ENCODE assay signal across 9 mouse cellular contexts in genomic region chr9:60119846-60120245, GRCm38 (mm10).
DNase-seq lines count a peak whose midpoint lies in the region; ATAC-seq lines count a peak whose summit lies in the region.
"Had no signal": no experiment of that assay in that cellular context is flagged by ENCODE, and none has a peak within 500 bp of the region (broad histone marks: within the 10 kb centered on the region; RNA-seq: fewer than 3 reads in every experiment).

No protein-coding gene starts in this region.

- H3K4me3 ChIP-seq in heart, embryonic 12.5 days: no peak overlapping the region
- no peak overlapping the region for H3K4me3 ChIP-seq in intestine, embryonic 16.5 days (ENCODE audit: low read length)

- H3K4me1 ChIP-seq in heart, embryonic 12.5 days (replicated peaks): peaks cover 8% of the 10 kb centered on the region
- peaks cover 6% of the 10 kb centered on the region for H3K4me1 ChIP-seq in intestine, embryonic 16.5 days (ENCODE audit: control insufficient read depth, insufficient read depth, low read length)

- H3K9ac ChIP-seq in heart, embryonic 12.5 days: no peak overlapping the region
- no peak overlapping the region for H3K9ac ChIP-seq in intestine, embryonic 16.5 days (ENCODE audit: low read depth, low read length)

- H3K36me3 ChIP-seq in heart, embryonic 12.5 days: no peaks in the 10 kb centered on the region
- H3K36me3 ChIP-seq in intestine, embryonic 16.5 days (ENCODE audit: control insufficient read depth, insufficient read depth, low read length): no peaks in the 10 kb centered on the region

- no peaks in the 10 kb centered on the region for H3K9me3 ChIP-seq in heart, embryonic 12.5 days (replicated peaks)
- H3K9me3 ChIP-seq in intestine, embryonic 16.5 days (ENCODE audit: control insufficient read depth, low read length): no peaks in the 10 kb centered on the region

- DNase-seq in heart, adult 18-20 months: peak; percentile 45 to 66
- peak; percentile 33 for DNase-seq in urinary bladder, postnatal 14 days (ENCODE audit: low spot score)
- no peak for DNase-seq in urinary bladder, adult 2 months (ENCODE audit: low spot score)
- DNase-seq in left cerebral cortex, adult 8-10 months (ENCODE audit: low spot score in 2 of 2): no peak
- DNase-seq in MN1 (ENCODE audit: low spot score): no peak
- no peak for DNase-seq in kidney, adult 9 months

- H3K27ac ChIP-seq in heart, embryonic 12.5 days (ENCODE audit: poor library complexity, severe bottlenecking): no peak overlapping the region
- peak overlapping the region; percentile 30; the same call in 1 of the 2 replicates for H3K27ac ChIP-seq in intestine, embryonic 16.5 days (ENCODE audit: low read length)
- H3K27ac ChIP-seq: macrophage had no signal

- ATAC-seq in heart, embryonic 12.5 days (ENCODE audit: insufficient number of reproducible peaks, low FRiP score): no peak
- ATAC-seq in intestine, embryonic 16.5 days: no peak

- H3K4me2 ChIP-seq in heart, embryonic 12.5 days: no peak overlapping the region
- no peak overlapping the region for H3K4me2 ChIP-seq in intestine, embryonic 16.5 days (ENCODE audit: low read depth, low read length)

- 40% methylated on average over 7 of the region's 7 CpGs for WGBS in heart, embryonic 12.5 days
- 42% methylated on average over 7 of the region's 7 CpGs for WGBS in intestine, embryonic 16.5 days

- no peaks in the 10 kb centered on the region for H3K27me3 ChIP-seq in heart, embryonic 12.5 days (replicated peaks)
- no peaks in the 10 kb centered on the region for H3K27me3 ChIP-seq in intestine, embryonic 16.5 days (replicated peaks; ENCODE audit: control insufficient read depth, insufficient read depth, low read length)

Comparison
In these comparisons a context has a peak if more than half of its experiments do, and no peak if none do; other contexts are left out.
1. DNase-seq: peak in heart, adult 18-20 months (2 of 2) and urinary bladder, postnatal 14 days (single experiment); none in urinary bladder, adult 2 months (single experiment), left cerebral cortex, adult 8-10 months (0 of 2), MN1 (single experiment) and kidney, adult 9 months (single experiment).